ENCODE assay signal across 9 mouse cellular contexts in genomic region chr4:44199968-44200367, GRCm38 (mm10). TPM values are rescaled to one million over a fixed set of nuclear protein-coding genes. Genes with fewer than 3 reads are reported as not detected.
DNase-seq lines count a peak whose midpoint lies in the region; ATAC-seq lines count a peak whose summit lies in the region.
"Had no signal": no experiment of that assay in that cellular context is flagged by ENCODE, and none has a peak within 500 bp of the region (broad histone marks: within the 10 kb centered on the region; RNA-seq: fewer than 3 reads in every experiment).

No protein-coding gene starts in this region.

- no peak overlapping the region for H3K4me3 ChIP-seq in hindbrain, embryonic 11.5 days (ENCODE audit: low read depth, low read length)
- H3K4me3 ChIP-seq in hindbrain, embryonic 10.5 days = no peak overlapping the region
- no peak overlapping the region for H3K4me3 ChIP-seq in forebrain, embryonic 15.5 days
- H3K4me3 ChIP-seq: myocyte had no signal

- WGBS in hindbrain, embryonic 11.5 days = 85% methylated on average over 1 of the region's 1 CpGs
- 80% methylated on average over 1 of the region's 1 CpGs for WGBS in hindbrain, embryonic 10.5 days
- WGBS in forebrain, embryonic 15.5 days = 85% methylated on average over 1 of the region's 1 CpGs

- no peak overlapping the region for H3K9ac ChIP-seq in hindbrain, embryonic 11.5 days (ENCODE audit: low read depth, low read length)
- H3K9ac ChIP-seq in forebrain, embryonic 15.5 days (replicated peaks) = no peak overlapping the region

- no peaks in the 10 kb centered on the region for H3K9me3 ChIP-seq in hindbrain, embryonic 11.5 days (ENCODE audit: control insufficient read depth, low read length)
- no peaks in the 10 kb centered on the region for H3K9me3 ChIP-seq in hindbrain, embryonic 10.5 days
- no peaks in the 10 kb centered on the region for H3K9me3 ChIP-seq in forebrain, embryonic 15.5 days

- DNase-seq in hindbrain, embryonic 11.5 days (ENCODE audit: low spot score) = peak; percentile 47
- DNase-seq in hindbrain, embryonic 10.5 days (ENCODE audit: low spot score) = no peak
- DNase-seq in urinary bladder, postnatal 14 days (ENCODE audit: low spot score) = peak; percentile 32
- DNase-seq in urinary bladder, postnatal 36 days (ENCODE audit: low spot score in 2 of 2) = no peak
- peak; percentile 37 for DNase-seq in heart, postnatal 4 days
- peak; percentile 65 for DNase-seq in splenic B cell, adult 2 months (ENCODE audit: low read depth, low spot score)
- no peak for DNase-seq in Muller cell, postnatal 12 days (ENCODE audit: inconsistent ontology term)

- H3K4me1 ChIP-seq in hindbrain, embryonic 11.5 days (replicated peaks; ENCODE audit: control insufficient read depth, insufficient read depth, low read length) = no peaks in the 10 kb centered on the region
- no peaks in the 10 kb centered on the region for H3K4me1 ChIP-seq in hindbrain, embryonic 10.5 days (replicated peaks)
- H3K4me1 ChIP-seq in forebrain, embryonic 15.5 days = no peaks in the 10 kb centered on the region

- no peaks in the 10 kb centered on the region for H3K27me3 ChIP-seq in hindbrain, embryonic 11.5 days (ENCODE audit: control insufficient read depth, insufficient read depth, low read length)
- H3K27me3 ChIP-seq in hindbrain, embryonic 10.5 days (ENCODE audit: insufficient read depth, poor library complexity, severe bottlenecking) = no peaks in the 10 kb centered on the region
- no peaks in the 10 kb centered on the region for H3K27me3 ChIP-seq in splenic B cell, adult 2 months (ENCODE audit: control insufficient read depth, insufficient read depth, low read length, poor library complexity, severe bottlenecking)
- H3K27me3 ChIP-seq in forebrain, embryonic 15.5 days = no peaks in the 10 kb centered on the region

- H3K4me2 ChIP-seq in hindbrain, embryonic 11.5 days (replicated peaks; ENCODE audit: low read depth, low read length) = no peak overlapping the region
- no peak overlapping the region for H3K4me2 ChIP-seq in forebrain, embryonic 15.5 days (replicated peaks)

- H3K36me3 ChIP-seq in hindbrain, embryonic 11.5 days (ENCODE audit: control insufficient read depth, insufficient read depth, low read length) = no peaks in the 10 kb centered on the region
- no peaks in the 10 kb centered on the region for H3K36me3 ChIP-seq in hindbrain, embryonic 10.5 days
- H3K36me3 ChIP-seq in splenic B cell, adult 2 months (ENCODE audit: control insufficient read depth, insufficient read depth, low read length, poor library complexity, severe bottlenecking) = no peaks in the 10 kb centered on the region
- no peaks in the 10 kb centered on the region for H3K36me3 ChIP-seq in forebrain, embryonic 15.5 days

- no peak for ATAC-seq in hindbrain, embryonic 11.5 days (ENCODE audit: low FRiP score)
- ATAC-seq in forebrain, embryonic 15.5 days (replicated peaks) = no peak

- no peak overlapping the region for H3K27ac ChIP-seq in hindbrain, embryonic 11.5 days (ENCODE audit: low read depth, low read length)
- no peak overlapping the region for H3K27ac ChIP-seq in hindbrain, embryonic 10.5 days
- H3K27ac ChIP-seq in forebrain, embryonic 15.5 days (replicated peaks) = no peak overlapping the region

RNA-seq across cellular contexts. Expression of gene Rnf38, which starts 33.6 kb away (rescaled TPM):
- polyA plus RNA-seq in hindbrain, embryonic 11.5 days (2014; fragmentation: Nextera tagmentation; extraction: Ambion mirVana) = 56.0 and 57.0 TPM in 2 replicates
- polyA plus RNA-seq in hindbrain, embryonic 10.5 days (2016; fragmentation: Nextera tagmentation; extraction: Ambion mirVana) = 33.9 and 39.0 TPM in 2 replicates
- total RNA-seq in heart, postnatal 4 days (2021) = 10 to 100 TPM; 56.5 to 57.8 TPM
- polyA plus RNA-seq in forebrain, embryonic 15.5 days (2015; fragmentation: Nextera tagmentation; extraction: Ambion mirVana) = 40.7 and 43.9 TPM in 2 replicates

Comparison
In these comparisons a context has a peak if more than half of its experiments do, and no peak if none do; other contexts are left out.
1. DNase-seq: peak in hindbrain, embryonic 11.5 days (single experiment), urinary bladder, postnatal 14 days (single experiment), heart, postnatal 4 days (single experiment) and splenic B cell, adult 2 months (single experiment); none in hindbrain, embryonic 10.5 days (single experiment), urinary bladder, postnatal 36 days (0 of 2) and Muller cell, postnatal 12 days (single experiment).